Mouse (Mus musculus) pancreas, adult 10 weeks (tissue): Measurements from ENCODE around the gene Paqr8. TPM values are rescaled to one million over a fixed set of nuclear protein-coding genes. Genes with fewer than 3 reads are reported as not detected.

Experiments used
- polyA plus RNA-seq: library from polyadenylated mRNA; stranded (reverse); fragments of 350-450 nt; fragmentation: Illumina TruSeq; extraction: RNeasy Lipid Tissue Mini Kit (QIAGEN cat#74804); gene quantifications from one replicate; pipeline ENCODE4 v1.2.3, GENCODE M21; 2015; ENCODE audit warnings: low read depth, low replicate concordance; ENCODE audit not compliant: insufficient read depth

Gene Paqr8
- 0.72 TPM for polyA plus RNA-seq

GRCm38 (mm10) chr1:20890404-20890921 is at the start of gene Paqr8:
Gene Paqr8 (plus strand): TSS chr1:20890606.

DNA sequence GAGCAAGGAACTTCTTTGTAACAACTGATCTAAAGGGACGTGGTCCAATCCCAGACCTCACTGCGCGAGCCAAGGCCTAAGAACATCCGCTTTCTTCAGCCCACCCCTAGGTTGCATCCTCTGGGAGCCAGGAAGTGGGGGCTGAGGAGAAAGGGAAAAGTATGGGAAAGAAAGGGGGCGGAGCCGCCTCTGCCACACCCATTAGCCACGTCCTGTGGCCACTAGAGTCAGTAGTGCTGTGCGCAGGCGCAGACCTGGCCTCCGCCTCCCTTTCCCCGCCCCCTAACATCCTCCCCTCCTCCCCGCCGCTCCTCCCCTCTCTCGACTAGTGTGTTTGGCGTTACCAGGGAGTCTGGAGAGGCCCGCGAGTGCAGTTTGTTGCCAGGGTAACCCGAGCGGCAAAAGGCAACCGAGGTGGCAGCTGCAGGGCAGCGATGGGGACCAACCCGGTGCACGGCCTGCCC is 60.9 kb downstream of the Paqr8 start, which contains the start of gene Efhc1:
Gene Efhc1, plus strand, starts transcription at position 327 of the 464 bp plus-strand sequence.

Other genes with a start within 250 kb of the Paqr8 start
- not detected for gene Il17a, start 159.7 kb upstream of the Paqr8 start, polyA plus RNA-seq
- gene Il17f, start 100.0 kb upstream of the Paqr8 start, polyA plus RNA-seq: not detected
- 2.4 TPM for gene Mcm3, start 70.3 kb upstream of the Paqr8 start, polyA plus RNA-seq
- not detected for gene Efhc1, start 61.0 kb downstream of the Paqr8 start, polyA plus RNA-seq
- gene Tram2, start 188.6 kb downstream of the Paqr8 start, polyA plus RNA-seq: 1.7 TPM